Mouse (Mus musculus): ENCODE results near the gene Mettl18.
"Not testable (repeated sequence)": the region's sequence is repeated elsewhere in the genome, so short reads cannot be mapped to it uniquely, and the experiment has no call there.

Mettl18 gene

DNA sequence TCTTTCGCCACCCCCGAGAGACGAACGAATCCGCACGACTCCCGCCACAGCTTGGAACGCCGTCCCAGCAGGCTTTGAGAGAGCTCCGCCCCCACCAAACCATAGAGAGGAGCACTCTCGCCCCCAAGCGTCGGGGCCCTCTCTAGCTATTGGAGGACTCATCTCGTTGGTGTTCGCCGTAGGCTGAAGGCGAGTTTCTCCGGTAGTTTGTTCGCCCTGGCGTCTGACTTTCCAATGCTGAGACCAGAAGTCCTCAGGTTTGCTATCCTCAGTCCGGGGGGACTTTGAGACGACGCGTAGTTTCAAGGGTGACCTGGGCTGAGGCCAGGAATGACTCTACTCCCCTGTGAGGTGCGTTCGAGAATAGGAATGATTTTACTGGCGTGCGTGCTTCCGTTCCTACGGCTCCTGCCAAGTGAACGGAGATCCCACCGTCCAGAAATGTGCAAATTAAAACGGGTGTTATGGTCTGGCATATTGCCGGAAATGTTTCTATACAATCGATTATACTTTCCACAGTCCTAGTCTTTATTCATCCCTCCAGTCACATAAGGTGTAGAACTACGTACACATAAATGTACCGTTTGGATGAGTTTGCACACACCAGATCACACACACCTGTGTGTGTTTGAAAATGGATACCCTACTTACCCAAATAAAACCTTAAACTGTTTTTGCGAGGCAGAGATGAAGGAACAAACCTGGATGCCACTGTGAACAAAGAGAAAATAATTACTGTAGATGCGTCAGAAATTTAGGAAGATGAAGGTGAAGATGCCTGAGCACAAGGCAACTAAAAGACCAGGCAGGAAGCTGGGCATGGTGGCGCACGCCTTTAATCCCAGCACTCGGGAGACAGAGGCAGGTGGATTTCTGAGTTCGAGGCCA is at the start of gene Mettl18, which contains the start of gene BC055324:
TSS of gene Mettl18 (plus strand) at position 169 of the 888 bp plus-strand sequence.
TSS of gene BC055324 (minus strand) at position 76 of the 888 bp plus-strand sequence.
- DNase-seq, result peak; percentile 92

DNA sequence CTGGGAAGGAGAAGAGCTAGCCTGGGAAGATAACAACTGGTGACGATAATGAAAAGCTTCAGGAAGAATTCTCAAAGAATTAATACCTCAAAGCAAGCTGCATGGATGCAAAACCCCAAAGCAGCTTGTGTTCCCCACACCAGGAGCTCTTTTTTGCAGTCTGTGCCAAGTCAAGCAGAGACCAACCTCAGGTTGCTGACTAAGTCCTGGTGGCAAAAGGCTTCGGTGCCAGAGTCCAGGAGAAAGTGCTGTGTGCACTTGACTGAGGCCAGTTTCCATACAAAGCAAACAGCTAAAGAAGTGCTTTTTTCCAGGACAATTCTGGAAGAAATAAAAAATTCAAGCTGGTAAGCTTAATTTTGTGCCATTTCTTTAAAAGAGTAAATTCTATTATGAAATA is 41.3 kb upstream of the Mettl18 start:
- no peak for DNase-seq

DNA sequence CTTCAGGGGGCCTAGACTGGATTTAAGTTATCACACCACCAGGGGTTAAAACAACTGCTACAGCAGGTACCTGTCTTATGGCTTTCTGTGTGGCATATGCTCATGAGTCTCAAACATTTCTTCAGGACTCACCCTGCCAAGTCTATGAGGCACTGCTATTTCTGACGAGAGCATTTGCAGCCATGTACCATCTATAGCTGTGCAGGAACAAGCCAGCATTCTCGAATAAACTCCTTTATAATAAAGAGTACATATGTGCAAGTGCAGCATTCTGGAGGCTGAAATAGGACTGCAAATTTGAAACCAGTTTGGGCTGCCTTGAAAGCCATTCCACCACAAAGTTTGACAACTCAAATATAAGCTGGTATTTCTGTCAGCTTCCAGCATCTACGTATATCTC is 36.7 kb upstream of the Mettl18 start:
- no peak for DNase-seq

DNA sequence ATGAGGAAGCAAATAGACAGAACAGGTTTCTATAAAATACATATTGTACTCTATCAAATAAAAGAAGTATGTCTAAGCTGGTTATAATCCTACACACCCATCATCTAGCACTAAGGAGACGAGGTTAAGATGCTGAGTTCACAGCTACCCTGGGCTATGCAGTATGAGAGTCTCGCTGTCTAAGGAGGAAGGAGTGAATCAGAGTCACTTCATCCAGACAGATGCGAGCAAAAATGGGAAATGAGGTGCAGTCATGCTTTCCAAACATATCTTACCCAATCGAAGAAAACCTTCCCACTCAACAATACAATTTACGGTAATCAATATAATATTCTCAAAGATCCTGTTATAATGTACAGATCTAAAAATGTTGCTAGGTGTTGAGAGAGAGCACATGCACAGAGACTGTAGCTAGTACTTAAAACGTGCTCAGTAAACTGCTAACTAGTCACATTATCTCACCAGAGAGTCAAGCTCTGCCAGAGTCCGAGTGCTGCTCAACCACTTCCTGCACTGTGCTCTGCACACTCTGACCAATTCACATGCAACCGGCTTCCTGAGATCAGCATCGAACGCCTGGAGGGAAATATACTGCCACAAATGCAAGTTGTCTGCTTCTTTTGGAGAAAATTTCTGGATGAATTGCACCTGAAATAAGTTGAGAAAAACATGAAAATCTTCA is 30.5 kb upstream of the Mettl18 start:
- no peak for DNase-seq

DNA sequence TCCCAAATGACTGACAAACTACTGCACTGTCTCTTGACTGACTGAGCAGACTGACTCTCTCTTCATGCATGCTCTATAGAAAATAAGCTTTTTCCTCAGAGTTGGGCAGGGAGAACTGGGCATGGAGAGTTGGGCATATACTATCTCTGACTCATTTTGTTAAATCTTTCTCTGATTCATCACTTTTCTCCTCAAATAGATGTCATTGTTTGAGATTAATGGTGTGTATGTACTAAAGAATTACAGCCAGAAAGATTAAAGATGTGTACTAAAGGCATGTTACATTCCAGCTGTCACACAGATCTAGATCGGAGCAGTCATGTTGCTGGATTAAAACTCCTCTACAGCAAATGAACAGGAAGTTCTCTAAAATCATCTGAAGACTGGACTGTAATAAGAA is 20.2 kb upstream of the Mettl18 start:
- no peak for DNase-seq

DNA sequence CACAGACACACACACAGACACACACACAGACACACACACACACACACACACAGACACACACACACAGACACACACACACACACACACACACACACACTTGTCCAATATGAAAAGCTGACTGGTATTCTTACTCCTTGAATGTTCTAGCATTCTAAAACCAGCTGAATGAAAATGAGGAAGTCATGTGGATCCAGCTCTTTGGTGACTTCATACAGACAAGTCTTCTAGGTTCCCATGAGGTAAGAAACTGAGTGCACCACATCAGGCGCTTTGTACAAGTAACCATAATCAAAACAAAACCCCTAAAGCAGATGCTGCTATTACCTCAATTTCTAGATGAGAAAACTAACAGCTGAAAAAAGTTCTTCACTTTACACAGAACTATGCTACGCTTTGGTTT is 19.6 kb upstream of the Mettl18 start:
- no peak for DNase-seq

DNA sequence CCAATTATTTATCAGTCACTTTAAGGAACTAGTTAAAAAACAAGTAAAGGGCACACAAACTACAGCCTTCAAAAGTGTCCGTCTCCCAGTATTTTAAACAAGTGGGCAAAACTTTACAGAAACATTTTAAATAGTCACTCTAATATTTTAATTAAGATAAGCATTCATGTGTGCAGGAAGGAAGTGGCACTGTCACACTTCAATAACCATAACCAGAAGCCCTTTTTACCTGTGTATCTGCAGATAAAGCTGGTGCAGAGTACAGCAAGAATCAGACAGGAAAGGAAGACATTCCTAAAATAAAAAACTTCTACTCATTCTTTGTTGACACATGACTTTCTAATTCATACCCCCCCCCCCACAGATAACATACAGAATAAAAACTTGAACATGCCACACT is 18.2 kb upstream of the Mettl18 start:
- DNase-seq, result no peak

DNA sequence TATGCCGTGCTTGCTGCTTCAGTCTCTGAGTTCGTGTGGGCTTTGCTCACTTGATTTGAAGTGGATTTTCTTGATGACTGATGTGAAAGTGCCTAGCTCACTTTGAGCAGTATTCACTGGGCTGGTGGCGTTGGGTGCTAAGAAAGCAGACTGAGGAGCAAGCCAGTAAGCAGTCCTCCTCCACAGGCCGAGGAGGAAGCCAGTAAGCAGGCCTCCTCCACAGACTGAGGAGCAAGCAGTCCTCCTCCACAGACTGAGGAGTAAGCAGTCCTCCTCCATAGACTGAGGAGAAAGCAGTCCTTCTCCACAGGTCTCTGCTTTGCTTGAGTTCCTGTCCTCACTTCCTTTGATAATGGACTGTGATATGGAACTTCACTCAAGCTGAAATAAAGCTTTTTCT is 2.3 kb upstream of the Mettl18 start:
- DNase-seq, result no peak

DNA sequence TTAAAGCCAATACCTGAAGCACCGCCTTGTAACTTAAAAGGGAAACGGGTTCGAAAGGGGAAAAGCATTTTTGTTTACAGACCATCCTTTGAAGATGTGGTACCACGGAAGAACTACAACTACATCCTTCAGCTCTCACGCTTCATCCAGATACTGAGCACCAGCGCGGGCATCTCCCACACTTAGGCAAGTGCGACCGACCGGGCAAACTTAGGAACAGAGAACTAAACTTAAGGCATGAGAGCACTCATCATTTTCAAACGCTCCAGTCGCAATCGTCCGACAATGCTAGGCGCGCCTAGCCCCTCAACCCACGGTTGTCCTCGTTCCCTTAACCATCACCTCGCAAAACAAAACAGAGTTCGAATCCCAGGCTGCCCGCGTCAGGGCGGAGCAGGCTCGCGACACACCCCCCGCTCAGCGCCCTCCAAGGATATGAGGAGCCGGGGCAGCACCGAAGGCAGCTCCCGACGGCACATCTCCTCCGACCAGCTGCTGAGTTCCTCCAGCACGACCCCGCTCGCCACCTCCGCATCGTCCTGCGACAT is 442 bp upstream of the Mettl18 start:
- DNase-seq, result no peak

DNA sequence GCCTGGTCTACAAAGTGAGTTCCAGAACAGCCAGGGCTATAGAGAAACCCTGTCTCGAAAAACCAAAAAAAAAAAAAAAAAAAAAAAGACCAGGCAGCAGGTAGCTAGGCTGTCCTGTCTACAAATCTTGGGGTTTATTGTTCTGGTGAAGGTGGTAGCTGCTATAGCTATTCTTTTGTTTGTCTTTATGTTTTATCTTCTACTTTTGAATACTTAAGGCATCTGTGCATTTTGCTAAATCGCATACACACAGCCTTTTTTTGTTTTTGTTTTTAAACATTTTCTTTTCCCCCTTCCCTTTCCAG is 872 bp downstream of the Mettl18 start:
- no peak for DNase-seq

DNA sequence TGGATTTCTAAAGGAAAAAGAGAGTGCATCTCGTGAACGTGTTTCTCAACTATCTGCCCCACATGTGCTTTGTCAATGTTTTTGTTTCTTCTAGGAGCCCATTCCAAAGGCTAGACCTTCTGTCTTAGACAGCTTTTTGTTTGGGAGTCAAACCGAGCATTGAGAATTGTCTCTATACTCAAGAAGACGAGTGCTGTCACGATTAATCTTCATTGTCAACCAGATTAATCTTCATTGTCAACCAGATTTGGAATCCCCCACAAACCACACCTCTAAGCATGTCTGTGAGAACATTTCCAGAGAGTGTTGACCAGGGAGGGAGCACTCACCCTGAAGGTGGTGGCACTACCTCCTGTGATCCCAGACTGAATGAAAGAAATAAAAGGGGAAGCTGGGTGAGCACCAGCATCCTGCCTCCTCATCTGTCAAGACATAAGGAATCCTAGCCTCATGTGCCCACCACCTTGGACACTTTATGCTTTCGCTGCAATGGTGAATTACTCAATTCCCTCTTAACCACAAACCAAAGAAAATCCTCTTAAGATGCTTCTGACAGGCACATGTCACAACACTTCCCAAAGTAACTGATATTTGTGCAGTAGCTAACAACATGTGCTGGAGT is 7.3 kb downstream of the Mettl18 start:
- no peak for DNase-seq

DNA sequence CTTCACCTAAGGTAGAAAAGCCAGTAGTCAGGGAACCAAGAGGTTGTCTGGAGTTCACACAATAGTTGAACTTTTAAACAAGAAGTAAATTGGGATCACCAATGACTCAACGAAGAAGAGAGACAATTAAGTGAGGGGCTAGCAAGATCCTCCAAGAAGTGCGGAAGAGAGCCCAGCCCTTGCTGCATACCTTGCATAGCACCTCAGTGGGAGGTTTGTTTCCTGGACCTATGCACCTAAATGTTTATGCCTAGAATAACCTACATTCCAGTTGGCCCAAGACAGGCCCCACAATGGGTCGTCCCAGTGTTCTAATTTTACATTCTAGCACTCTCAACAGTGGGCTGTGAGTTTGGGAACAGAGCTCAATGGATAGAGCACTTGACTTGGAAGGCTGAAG is 9.6 kb downstream of the Mettl18 start:
- no peak for DNase-seq

DNA sequence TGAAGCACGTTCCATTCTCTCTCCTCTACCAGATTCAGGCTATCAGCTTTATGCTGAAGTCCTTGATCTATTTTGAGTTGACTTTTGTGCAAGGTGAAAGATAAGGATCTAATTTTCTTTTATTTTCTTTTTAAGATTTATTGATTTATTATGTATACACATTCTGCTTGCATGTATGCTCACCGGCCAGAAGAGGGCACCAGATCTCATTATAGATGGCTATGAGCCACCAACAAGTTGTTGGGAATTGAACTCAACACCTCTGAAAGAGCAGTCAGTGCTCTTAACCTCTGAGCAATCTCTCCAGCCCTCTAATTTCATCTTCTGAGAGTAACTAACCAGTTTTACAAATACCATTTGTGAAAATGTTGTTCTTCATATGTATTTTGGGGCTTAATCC is 14.5 kb downstream of the Mettl18 start:
- peak; percentile 60 for DNase-seq

DNA sequence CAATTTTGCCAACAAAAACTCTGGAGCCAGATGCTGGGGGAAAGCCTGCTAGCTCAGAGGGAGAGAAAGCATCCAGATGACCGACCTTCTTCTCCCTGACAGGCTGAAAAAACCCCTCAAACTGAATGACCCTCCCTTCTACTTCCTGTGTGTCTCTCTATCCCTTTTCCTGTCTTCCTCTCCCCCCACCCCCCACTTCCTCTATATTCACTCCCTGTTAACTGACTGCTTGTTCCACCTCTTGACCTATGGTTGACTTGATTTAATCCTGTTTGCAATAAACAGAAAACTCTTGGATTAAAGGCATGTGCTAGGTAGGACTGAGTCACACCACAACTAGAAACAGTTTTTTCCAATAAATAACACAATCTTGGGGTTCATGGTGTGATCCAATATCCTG is 19.9 kb downstream of the Mettl18 start:
- no peak for DNase-seq

DNA sequence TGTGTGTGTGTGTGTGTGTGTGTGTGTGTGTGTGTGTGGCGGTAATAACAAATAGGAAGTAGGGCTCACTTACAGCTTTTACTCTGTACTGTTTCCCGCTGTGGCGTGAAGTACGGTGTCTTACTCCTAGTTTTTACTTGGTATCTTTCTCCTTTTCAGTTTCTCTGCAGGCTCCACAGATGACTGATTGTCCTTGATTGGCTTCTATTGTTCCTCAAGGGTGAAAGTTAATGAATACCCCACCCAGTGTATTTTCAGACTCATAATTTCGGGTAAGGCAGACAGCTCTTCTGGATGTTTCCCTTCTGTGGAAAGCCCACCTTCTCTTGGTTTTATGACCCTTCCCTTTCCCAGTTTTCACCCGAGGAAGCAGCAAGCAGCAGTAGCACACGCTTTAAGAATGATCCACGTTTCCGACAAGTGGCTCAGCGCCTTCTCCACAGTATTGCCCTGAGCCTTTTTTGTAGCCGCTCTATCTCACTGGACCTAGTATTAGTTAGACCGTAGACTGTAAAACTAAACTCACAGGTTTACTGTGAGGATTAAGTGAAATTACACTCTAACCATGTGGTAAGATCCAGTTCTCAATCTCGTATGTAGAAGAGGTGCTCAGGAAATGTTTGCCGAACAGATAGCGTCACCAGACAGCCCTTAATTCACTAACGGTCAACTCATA is 23.7 kb downstream of the Mettl18 start:
- no peak for DNase-seq

DNA sequence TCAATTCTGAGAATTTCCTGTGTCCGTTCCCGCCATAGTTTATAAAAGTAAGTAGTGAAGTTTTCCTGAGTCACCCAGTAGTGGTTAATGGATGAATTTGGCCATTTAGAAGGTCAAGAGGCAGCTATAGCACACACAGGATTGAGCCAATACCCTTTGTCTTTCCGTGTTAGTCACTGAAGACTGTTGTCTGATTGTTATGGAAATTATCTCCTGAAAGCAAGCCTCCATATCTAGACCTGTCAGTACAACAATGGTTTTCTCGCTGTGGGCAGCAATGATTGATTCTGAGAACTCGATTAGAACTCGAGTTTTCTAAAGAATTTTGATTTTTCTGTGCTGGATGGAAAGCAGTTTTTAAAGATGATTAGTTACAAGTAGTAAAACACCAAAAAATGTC is 25.1 kb downstream of the Mettl18 start:
- no peak for DNase-seq

DNA sequence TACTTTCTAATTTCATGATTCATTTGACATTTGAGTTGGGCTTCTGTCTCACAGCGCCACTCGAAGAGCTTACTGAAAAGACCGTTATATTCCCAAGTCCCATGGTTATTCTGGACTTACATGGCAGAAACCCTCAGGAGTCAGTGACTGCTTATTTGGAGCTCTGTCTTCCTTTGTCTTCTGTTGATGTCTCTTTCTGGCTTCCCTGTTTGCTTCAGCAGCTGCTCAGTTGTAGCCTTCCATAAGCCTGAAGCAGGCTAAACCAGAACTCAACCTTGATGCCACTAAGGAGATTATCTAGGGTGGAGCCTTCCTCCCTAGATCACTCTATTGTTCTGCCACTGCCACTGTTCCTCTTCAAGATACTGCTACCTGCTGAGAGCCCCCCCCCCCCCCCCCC is 26.1 kb downstream of the Mettl18 start:
- not testable (repeated sequence) for DNase-seq

DNA sequence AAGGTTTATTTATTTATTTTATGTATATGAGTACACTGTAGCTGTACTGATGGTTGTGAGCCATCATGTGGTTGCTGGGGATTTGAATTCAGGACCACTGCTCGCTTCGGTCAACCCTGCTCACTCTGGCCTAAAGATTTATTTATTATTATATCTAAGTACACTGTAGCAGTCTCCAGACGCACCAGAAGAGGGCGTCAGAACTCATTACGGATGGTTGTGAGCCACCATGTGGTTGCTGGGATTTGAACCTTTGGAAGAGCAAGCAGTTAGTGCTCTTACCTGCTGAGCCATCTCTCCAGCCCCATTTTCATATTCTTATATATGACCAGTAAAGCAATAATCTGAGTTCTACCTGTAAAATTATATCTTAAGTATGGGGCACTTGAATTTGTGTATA is 27.4 kb downstream of the Mettl18 start:
- not testable (repeated sequence) for DNase-seq

DNA sequence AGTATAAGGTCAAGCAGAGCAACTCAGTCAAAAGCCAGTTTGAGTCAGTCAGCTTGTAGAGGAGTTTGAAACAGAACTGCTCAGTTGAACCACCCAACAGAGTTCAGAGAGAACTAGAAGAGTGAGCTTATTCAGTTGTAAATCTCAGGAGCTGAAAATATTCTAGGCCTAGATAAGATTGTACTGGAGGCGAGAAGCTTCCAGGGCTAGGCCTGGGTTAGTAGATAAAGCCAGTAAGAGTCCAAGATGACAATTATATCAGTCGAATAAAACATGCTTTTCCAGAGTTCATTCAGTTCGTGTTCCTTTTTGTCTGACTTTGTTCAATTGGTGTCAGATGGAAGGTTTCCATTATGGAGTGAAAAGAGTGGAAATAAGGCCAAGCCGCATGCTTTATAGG is 31.0 kb downstream of the Mettl18 start:
- no peak for DNase-seq

DNA sequence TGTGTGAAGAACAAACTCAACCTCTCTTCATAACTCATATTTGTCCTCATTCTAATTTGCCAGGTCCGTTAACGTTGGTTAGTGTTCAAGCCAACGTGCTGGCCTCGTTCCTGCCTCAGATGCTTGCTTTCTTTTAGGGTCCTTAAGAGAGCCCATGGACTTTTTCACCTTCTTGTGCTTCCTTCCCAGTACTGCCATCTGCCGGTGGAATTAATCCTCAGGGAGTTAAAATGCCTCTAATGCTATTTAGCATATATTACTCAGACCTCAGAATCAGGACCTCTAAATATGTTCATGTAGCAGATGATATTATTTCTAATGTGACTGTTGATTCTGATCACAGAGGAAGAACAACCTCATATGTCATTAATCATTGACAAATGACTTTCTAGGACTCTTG is 32.7 kb downstream of the Mettl18 start:
- DNase-seq, result peak; percentile 51

DNA sequence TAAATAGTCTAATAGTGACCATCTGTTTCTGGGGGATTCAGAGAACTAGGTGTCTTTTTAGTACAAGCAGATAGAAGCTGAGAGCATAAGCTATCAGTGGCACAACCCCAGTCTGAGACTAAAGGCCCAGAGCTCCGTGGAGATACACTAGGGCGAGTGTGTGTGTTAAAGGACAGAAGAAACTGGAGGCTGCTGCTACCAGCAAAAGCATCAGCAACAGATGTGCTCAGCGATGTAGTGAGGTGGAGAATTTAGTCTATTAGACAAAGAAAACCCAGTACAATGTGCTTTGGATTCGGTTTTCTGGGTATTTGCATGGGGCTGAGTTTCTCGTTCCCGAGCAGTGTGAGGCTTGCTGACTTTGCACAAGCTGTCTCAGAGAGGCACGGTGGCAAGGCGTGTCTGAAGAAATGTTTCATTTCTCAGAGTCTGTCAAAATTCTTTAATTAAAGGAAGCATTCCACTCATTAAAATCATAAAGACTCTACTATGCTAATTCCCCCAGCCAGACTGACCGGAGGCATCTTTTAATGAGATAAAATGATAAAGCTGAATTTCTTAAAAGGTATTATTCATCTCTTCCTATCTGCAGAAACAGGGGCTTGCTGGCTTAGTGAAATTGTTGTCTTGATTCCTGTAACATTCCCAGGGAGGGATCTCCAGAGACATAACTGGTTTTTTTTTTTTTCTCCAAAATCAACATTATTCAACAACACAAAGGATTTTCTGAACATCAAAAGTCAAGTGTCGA is 45.9 kb downstream of the Mettl18 start:
- no peak for DNase-seq

DNA sequence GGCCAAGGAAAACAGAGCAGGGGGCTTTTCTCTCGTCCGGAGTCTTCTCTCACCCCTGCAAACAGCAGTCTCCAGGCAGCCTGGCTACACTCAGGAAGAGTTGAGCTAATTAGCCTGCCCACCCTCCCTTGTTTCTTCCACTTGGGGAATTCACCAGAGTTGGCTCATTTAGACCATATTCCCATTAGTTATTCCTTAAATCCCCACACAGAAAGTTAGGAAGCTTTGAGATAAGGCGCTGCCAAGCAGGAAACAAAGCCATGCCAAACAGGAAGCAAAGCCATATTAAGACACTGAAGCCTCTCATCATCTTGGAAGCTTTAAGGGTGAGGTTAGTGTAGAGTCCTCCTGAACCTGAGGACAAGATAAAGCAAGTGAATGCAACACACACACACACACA is 48.9 kb downstream of the Mettl18 start:
- no peak for DNase-seq
